In the genomic region with DNA sequence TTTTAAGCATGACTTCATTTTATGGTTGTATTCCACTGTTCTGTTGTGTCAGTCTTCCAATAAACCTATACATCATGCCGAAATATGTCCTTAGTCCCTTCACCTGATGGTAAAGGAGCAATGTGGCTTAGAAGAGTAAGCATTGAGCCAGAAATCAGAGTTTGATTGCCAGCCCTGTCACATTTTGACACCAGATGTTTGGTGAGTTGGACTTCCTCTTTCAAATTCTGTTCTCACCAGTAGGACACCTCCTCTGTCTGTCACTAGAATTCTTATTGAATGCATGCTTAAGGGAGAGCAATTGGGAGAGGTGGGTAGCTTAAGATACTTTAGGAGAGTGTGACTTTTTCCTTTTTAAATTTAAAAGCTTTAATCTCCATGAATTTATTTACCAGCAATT, we compare ENCODE assay signal across 17 mouse cellular contexts.
"Had no signal": no experiment of that assay in that cellular context is flagged by ENCODE, and none has a peak within 500 bp of the region (broad histone marks: within the 10 kb centered on the region; RNA-seq: fewer than 3 reads in every experiment).

No protein-coding gene starts in this region.

- H3K36me3 ChIP-seq: neural tube, embryonic 12.5 days; neural tube, embryonic 13.5 days; neural tube, embryonic 15.5 days; stomach, embryonic 15.5 days had no signal

- H3K4me3 ChIP-seq: neural tube, embryonic 12.5 days; neural tube, embryonic 13.5 days; neural tube, embryonic 15.5 days; stomach, embryonic 15.5 days had no signal

- DNase-seq: retina, postnatal 1 day; right cerebral cortex, adult 18-20 months; right cerebral cortex, postnatal 14 days; right cerebral cortex, postnatal 25 days; right cerebral cortex, postnatal 4 days; spleen, adult 18-20 months; thymus, adult 18-20 months; thymus, adult 2 months; thymus, postnatal 14 days; thymus, postnatal 25 days; thymus, postnatal 36 days; thymus, postnatal 4 days had no signal

- H3K9me3 ChIP-seq: neural tube, embryonic 12.5 days; neural tube, embryonic 13.5 days; neural tube, embryonic 15.5 days; stomach, embryonic 15.5 days had no signal

- H3K4me1 ChIP-seq: neural tube, embryonic 12.5 days; stomach, embryonic 15.5 days had no signal

- H3K27ac ChIP-seq: neural tube, embryonic 12.5 days; neural tube, embryonic 13.5 days; neural tube, embryonic 15.5 days; stomach, embryonic 15.5 days; stomach, postnatal 0 days had no signal

- H3K27me3 ChIP-seq: neural tube, embryonic 12.5 days; neural tube, embryonic 13.5 days; neural tube, embryonic 15.5 days; stomach, embryonic 15.5 days had no signal

- H3K9ac ChIP-seq: neural tube, embryonic 12.5 days; neural tube, embryonic 13.5 days; neural tube, embryonic 15.5 days; stomach, embryonic 15.5 days had no signal

- H3K4me2 ChIP-seq: neural tube, embryonic 12.5 days; neural tube, embryonic 13.5 days; neural tube, embryonic 15.5 days; stomach, embryonic 15.5 days had no signal
